Mouse (Mus musculus) bone marrow, adult 2 months (tissue): Measurements from ENCODE around the gene Ap2m1.

Source experiments
- CTCF ChIP-seq: fragments of 200-500 bp; IDR thresholded peaks from 2 replicates; pipeline ENCODE4 v1.5.1; 2011; ENCODE audit warnings: low read length, control low read depth; ENCODE audit not compliant: control insufficient read depth, insufficient read depth
- POLR2A ChIP-seq: fragments of 200-500 bp; IDR thresholded peaks from 2 replicates; pipeline ENCODE4 v1.6.1; 2011; ENCODE audit warnings: low read depth, mild to moderate bottlenecking, control low read depth, low read length, borderline replicate concordance; ENCODE audit not compliant: control insufficient read depth

DNA sequence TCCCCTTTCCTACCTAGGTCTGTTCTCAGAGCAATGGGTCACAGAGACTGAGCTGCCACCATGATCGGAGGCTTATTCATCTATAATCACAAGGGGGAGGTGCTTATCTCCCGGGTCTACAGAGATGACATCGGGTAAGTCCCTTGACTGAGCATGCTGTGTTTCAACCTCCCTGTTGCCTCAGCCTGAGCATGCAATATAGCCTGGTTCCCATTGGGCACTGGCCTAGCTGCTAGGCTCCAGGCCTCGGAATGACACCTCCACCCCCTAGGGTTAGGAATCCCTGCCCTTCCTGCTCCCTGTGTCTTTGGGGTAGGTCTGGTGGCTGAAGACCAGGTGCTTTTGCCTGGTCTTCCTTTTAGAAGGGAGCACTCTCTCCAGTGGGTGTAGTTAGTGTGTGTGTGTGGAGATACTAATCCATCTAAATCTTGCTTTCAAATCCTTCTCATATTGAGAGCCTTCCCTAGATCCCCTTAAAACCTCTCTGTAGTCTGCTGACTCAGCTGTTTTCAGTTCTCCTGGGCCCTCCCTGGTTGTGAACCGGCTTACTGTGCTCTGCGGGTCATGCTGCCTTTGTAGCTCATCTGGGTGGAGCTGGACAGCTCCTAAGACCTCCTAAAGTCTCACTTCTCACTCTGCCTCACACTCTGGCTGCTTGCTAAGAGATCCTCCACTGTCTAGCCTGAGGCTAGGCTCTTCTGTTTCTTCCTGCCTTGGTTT is 2.5 kb downstream of the Ap2m1 start:
- TF ChIP-seq CTCF (no peak), POLR2A (no peak)
